Mouse (Mus musculus) erythroid progenitor cell, adult 5-6 weeks (primary cell): ENCODE data around the gene Mrpl20. TPM values are rescaled to one million over a fixed set of nuclear protein-coding genes. Genes with fewer than 3 reads are reported as not detected.

Source experiments
- ATAC-seq: replicated peaks from 2 replicates; pipeline ENCODE4 v1.8.0; 2016; ENCODE audit warnings: moderate number of reproducible peaks, mild to moderate bottlenecking, moderate TSS enrichment, inconsistent platforms; ENCODE audit not compliant: poor library complexity, low FRiP score, severe bottlenecking
- total RNA-seq, 2 experiments: library from RNA; stranded (forward) in 1 of 2; stranded (reverse) in 1 of 2; fragments of 150-400 nt in 1 of 2; fragments of 186-747, 209-891 nt in 1 of 2; gene quantifications; 2 replicates each; pipeline versions ENCODE4 v1.2.3 to v1.2.4; 2015 to 2017; ENCODE audit warnings: low replicate concordance in 2 of 2

Mrpl20 gene
- total RNA-seq (2015; ENCODE audit: low replicate concordance), result 127 and 129 TPM in 2 replicates
- 30.7 and 31.2 TPM in 2 replicates for total RNA-seq (2017; ENCODE audit: low replicate concordance)

- ATAC-seq, result peak; percentile 43
Measured at GRCm38 (mm10) chr4:155802741-155803339, at the start of gene Mrpl20. TSS of gene Mrpl20 (plus strand) at chr4:155802878.

DNA sequence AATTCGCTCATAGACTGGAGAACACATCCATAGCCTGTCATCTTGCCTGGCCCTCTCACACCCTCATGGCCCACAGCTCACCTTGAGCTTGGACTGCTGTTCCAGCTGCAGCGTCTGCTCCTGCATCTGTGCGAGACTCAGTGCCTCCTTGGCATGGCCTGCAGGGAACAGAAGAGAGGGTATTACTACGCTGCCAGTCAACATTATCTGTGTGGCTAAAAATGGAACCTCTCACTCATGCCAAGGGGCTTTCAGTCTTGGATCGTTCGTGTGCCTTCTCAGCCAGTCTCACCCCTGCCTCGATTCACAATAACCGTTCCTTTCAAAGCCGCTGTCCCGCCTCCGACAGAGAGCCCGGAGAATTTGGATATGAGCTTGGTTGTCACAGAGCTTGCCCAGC, 45.7 kb upstream of the Mrpl20 start:
- no peak for ATAC-seq

DNA sequence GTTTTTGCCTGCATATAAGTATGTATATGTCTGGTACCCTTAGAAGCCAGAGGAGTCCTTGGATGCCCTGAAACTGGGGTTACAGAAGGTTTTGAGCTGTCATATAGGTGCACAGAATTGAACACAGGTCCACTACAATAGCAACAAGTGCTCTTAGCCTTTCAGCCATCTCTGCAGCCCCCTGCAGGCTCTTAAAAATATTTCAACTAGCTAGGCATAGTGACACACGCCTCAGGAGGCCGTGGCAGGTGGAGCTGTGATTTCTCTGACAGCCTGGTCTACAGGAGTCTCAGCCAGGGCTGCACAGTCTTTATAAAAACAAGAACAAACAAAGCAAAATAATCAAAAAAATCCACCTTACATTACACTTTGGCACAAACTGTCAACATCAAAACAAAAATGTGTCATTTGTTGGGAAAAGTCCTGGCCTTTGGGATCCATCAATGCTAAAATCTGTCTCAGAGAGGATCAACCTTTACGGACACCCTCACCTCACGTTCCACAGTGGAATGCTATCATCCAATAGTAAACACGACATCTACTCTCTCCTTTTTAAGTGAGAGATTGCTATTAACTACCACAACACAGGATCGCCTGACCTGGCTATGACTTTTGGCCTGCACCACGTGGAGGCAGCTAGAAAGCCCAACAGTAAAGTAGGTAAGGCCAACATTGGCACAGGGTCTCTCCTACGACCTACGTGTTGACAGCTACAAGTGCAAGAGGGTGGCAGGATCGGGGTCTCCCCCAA, 42.6 kb upstream of the Mrpl20 start:
- no peak for ATAC-seq

- peak; percentile 97 for ATAC-seq
Measured at GRCm38 (mm10) chr4:155760613-155761355, 41.9 kb upstream of the Mrpl20 start, which contains the start of gene Atad3a. TSS of gene Atad3a (minus strand) at chr4:155761093.

DNA sequence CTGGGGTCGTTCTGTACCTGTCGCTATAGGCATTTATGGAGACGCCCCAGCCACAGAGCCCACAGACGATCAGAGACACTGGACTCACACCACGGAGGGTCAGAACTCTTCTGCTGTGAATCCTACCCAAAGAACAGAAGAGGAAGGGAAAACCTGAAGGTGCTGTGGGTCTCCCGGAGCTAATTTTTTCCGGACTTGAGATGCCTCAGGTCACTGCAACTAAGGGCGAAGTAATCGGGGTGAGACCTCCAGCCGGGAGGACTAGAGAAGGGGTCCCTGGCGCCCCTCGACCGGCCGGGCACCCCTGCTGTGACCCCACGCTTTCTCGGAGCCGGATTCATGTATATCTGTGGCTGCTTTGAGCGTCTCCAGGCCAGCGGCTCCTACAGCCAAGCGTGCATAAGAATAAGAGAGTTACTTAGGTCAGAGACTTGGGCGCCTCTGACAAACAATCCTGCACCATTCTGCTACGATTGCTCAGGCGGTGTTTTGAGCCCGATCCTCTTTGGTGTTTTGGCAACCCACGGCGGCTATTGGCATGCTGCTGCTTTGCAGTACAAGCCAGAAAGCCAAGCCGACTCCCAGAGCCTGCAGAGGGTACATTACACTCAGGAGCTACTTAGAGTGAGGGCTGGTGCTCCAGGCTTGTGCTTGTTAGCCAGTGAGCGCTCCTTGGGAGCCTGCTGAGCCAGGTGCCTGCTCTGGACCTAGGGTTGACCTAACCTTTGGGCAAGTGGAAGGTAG, 41.1 kb upstream of the Mrpl20 start:
- peak; percentile 21 for ATAC-seq

- ATAC-seq, result no peak
Measured at GRCm38 (mm10) chr4:155762357-155762756, 40.3 kb upstream of the Mrpl20 start.

DNA sequence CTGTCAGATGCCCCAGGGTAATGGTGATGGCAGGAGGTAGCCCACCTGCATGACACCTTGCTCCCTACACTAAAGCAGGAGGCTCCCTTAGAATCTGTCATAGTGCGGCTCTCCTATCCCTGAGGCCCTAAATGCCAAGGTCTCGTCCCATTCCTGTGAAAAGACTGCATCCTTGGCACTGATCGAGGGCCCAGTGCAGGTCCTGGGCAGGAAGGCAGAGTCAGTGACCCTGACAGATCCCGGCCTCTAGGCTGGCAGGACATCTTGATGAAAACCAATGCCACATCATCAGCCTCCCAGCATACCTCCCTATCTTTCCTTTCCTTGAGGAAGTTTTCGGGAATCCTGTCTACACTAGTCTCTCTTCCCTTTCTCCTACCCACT, 33.2 kb upstream of the Mrpl20 start:
- 0 out of 2 replicates have a peak, but pooled peaks have one; percentile 2 for ATAC-seq

GRCm38 (mm10) chr4:155769880-155770512, 32.7 kb upstream of the Mrpl20 start:
- ATAC-seq, result peak; percentile 83

GRCm38 (mm10) chr4:155770626-155771025, 32.1 kb upstream of the Mrpl20 start:
- no peak for ATAC-seq

GRCm38 (mm10) chr4:155771706-155772105, 31.0 kb upstream of the Mrpl20 start:
- ATAC-seq, result no peak

GRCm38 (mm10) chr4:155772786-155773185, 29.9 kb upstream of the Mrpl20 start:
- ATAC-seq, result no peak

DNA sequence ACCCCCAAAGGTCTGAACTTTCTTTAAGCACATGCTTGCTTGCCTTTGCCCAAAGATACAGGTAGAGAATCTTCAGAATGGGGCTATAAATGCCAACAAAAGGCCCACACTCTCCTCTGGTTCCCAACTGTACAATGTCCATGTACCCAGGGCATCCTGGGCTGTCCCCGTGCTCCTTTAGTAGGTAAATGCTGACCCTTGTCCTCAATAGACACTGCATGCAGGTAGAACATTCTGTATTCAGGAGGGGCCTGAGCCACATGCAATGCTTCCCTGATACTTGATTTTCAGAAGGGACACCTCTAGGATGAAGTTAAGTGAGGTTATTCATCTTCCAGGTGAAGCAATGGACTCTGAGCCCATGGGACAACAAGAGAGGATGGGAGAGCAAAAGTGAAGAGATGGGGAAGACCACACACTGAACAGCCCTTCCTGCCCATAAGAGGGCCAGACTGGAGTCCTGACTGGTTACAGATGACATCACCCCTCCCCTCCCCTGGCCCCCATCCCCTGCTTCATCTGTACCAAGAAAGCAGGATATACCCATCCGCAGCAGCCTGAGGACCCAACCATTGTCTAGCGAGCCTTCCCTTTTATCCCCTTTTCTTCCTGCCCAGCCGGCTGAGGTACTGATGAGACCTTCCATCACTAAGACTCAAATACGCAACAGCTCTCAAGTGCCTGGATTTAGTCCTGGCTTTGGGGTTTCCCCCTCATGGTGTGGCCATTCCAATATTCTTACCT, 29.2 kb upstream of the Mrpl20 start:
- no peak for ATAC-seq

DNA sequence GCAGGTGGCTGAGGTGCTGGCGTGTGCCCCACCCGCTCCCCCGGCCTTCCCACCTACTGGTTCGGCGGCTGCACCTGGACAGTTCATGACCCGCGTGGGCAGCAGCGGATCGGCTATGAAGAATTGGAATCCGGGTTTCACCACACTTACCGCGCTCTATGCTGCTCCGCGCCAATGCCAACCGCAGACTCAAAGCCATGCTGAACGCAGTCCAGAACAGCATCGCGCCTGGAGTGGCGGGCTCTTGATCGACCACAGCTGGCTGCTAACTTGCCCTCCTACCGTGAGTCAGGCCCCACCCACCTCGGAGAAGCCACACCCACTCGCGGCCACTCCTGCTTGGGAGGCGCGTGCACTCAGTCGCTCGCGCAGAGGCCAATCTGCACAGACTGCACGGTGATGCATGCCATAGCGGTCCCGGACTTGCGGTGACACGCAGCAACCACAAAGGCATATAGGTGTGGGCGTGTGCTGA, 28.4 kb upstream of the Mrpl20 start, which contains the start of gene Vwa1:
TSS of gene Vwa1 (minus strand) at position 419 of the 475 bp plus-strand sequence.
- peak; percentile 79 for ATAC-seq

DNA sequence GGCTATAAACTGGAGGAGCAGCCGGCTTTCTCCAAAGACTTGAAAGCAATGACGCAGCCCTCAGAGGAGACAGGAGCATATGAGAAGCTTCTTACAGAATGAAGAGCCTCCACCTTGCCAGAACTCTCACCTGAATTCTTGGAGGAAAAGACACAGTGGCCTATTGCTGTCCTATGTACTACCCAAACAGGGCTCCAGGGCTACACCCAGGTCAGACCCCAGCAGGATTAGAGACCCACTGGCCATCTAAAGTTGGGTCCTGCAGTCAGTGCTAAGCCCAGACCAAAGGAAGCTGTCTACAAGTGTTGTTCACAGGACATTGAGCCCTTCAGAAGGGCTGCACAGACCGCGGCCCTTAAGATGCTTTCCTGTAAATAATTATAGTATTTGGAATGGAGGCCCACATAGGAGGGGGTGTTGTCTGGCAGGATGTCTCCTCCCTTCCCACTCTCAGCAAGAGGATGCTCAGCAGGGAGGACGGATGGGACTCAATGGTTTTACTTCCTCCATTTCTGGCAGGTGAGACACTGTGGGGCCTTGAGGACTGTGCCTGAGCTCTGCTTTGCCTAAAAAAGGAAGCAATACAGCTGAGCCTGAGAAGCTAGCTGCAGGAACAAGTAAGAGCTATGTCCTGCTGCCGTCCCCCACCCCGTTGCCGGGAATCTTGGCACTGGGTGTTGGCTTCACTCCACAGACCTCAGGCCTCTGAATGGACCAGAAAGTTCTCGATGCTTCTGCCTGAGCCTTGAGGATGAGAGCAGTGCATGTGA, 27.5 kb upstream of the Mrpl20 start:
- no peak for ATAC-seq

DNA sequence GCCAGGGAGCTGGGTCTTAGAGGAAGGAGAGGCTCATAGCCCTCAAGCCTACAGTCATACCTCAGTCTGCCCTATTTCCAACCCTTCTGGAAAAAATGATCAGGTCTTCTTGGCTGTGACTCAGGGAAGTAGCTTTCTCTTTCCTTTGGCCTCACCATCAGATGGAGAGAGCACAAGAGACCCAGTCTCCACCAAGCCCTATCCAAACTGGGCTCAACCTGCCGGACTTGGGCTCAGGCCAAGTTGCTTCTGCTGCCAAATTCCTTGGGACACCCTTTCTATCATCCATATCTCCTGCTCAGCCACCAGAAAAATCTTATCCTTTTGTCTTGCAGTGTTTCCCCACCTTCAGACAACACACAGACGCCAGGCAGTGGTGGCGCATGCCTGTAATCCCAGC, 26.8 kb upstream of the Mrpl20 start:
- ATAC-seq, result no peak

DNA sequence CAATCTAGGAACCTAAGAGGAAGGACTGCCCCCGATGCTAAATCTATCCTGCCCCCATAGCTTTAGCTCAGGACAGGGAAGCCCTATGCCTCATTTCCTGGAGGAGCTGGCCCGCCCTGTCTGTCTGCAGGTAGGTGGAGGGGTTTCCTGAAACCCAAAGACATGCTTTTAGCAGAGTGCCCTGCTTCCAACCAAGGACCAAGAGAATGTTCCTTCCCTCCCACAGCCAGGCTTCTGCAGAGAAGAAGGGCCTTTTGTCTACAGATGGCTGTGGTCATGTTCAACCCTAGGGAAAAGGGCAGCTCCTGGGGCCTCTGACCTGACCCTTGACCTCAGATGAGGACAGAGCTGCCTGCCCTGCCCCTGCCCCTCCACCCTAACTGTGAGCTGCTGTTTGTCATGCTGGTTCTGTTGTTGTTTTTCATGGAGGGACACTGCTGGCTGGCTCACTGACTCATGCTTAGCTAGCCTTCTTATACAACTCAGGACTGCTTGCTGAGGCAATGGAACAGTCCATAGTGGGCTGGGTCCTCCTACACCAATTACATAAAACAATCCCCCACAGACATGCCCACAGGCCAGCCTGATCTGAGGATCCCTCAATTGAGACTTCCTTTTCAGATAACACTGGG, 25.9 kb upstream of the Mrpl20 start:
- ATAC-seq, result no peak

DNA sequence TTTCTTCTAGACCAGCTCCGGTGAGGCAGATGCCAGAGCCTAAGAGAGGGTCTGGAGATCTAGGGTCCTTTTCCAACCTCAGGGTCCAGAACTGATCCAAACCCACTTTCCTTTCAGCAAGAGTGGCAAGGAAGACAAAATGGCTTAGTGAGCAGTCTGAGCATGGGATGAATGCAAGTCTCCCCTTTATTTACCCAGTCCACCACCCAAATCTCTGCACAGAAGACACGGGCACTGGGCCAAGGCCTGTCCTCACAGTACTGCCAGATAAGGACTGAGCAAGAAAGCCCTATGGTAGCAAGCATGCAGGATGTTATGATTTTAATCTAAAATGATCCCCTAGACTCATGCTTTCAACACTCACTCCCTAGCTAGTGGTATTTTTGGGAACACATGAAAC, 24.9 kb upstream of the Mrpl20 start:
- no peak for ATAC-seq
